Comparison of ENCODE assay signal across 8 mouse cellular contexts in the genomic region with DNA sequence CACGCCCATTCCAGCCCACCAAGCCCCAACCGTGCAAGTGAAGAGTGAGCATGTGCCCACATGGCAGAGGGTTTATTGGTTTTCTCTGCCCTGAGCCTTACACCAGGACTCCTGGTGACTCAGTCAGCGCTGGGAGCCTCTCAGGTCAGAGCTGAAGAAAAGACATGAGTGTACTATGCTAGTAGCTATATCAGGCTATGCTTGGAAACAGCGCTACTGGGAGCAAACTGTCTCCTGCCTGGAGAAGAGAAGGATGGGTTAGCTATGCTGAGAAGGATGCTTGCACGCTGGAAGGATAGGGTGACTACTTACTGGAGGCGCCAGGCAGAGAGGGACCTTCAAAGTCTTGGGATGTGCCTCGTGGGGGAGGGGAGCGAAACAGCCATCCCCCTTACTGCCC. TPM values are rescaled to one million over a fixed set of nuclear protein-coding genes. Genes with fewer than 3 reads are reported as not detected.
DNase-seq lines count a peak whose midpoint lies in the region; ATAC-seq and TF ChIP-seq lines count a peak whose summit lies in the region.
"Had no signal": no experiment of that assay in that cellular context is flagged by ENCODE, and none has a peak within 500 bp of the region (broad histone marks: within the 10 kb centered on the region; RNA-seq: fewer than 3 reads in every experiment).

No protein-coding gene starts in this region.

- no peak for TF ChIP-seq EP300 in stomach, postnatal 0 days (optimal IDR thresholded peaks at IDR 0.05)

- 52% methylated on average over 8 of the region's 8 CpGs for WGBS in lung, embryonic 15.5 days
- 45% methylated on average over 8 of the region's 8 CpGs for WGBS in forebrain, embryonic 14.5 days
- WGBS in limb, embryonic 13.5 days = 46% methylated on average over 8 of the region's 8 CpGs
- 56% methylated on average over 8 of the region's 8 CpGs for WGBS in stomach, postnatal 0 days

- no peak for TF ChIP-seq CTCF in stomach, postnatal 0 days (IDR thresholded peaks at IDR 0.05; ENCODE audit: low read depth)

- no peak for DNase-seq in lung, postnatal 36 days
- DNase-seq in forebrain, embryonic 14.5 days (ENCODE audit: low spot score) = no peak
- no peak for DNase-seq in stomach, postnatal 0 days (ENCODE audit: low spot score)
- no peak for DNase-seq in cerebellum, adult 11 months
- DNase-seq in frontal cortex, adult 2 months (ENCODE audit: extremely low spot score in 1 of 2, low spot score in 1 of 2) = no peak

- no peak overlapping the region for H3K4me3 ChIP-seq in lung, embryonic 15.5 days
- no peak overlapping the region for H3K4me3 ChIP-seq in forebrain, embryonic 14.5 days (ENCODE audit: low read depth, low read length)
- H3K4me3 ChIP-seq in limb, embryonic 13.5 days = peak overlapping the region; percentile 48
- H3K4me3 ChIP-seq in stomach, postnatal 0 days (ENCODE audit: low read depth, low read length) = peak overlapping the region; percentile 40; the same call in 1 of the 2 replicates
- H3K4me3 ChIP-seq: erythroblast, embryonic 14.5 days had no signal

- H3K4me1 ChIP-seq in lung, embryonic 15.5 days = peaks cover 19% of the 10 kb centered on the region
- H3K4me1 ChIP-seq in forebrain, embryonic 14.5 days (ENCODE audit: control insufficient read depth, insufficient read depth, low read length) = peaks cover 10% of the 10 kb centered on the region; the same call in 1 of the 2 replicates
- H3K4me1 ChIP-seq in limb, embryonic 13.5 days = peaks cover 6% of the 10 kb centered on the region
- H3K4me1 ChIP-seq in stomach, postnatal 0 days (replicated peaks; ENCODE audit: control insufficient read depth, insufficient read depth) = peaks cover 4% of the 10 kb centered on the region; the same call in 1 of the 2 replicates

- H3K4me2 ChIP-seq in lung, embryonic 15.5 days = 0 out of 2 replicates have a peak overlapping the region, but pooled peaks have one; percentile 89
- peak overlapping the region; percentile 80 for H3K4me2 ChIP-seq in forebrain, embryonic 14.5 days (ENCODE audit: low read length)
- H3K4me2 ChIP-seq in limb, embryonic 13.5 days (replicated peaks) = peak overlapping the region; percentile 77
- no peak overlapping the region; the same call in 1 of the 2 replicates for H3K4me2 ChIP-seq in stomach, postnatal 0 days (replicated peaks; ENCODE audit: low read depth)

- no peaks in the 10 kb centered on the region for H3K36me3 ChIP-seq in lung, embryonic 15.5 days
- H3K36me3 ChIP-seq in forebrain, embryonic 14.5 days (ENCODE audit: control insufficient read depth, insufficient read depth, low read length) = no peaks in the 10 kb centered on the region
- no peaks in the 10 kb centered on the region for H3K36me3 ChIP-seq in limb, embryonic 13.5 days
- H3K36me3 ChIP-seq in stomach, postnatal 0 days (ENCODE audit: control insufficient read depth, insufficient read depth, low read length) = no peaks in the 10 kb centered on the region

- H3K27ac ChIP-seq in lung, embryonic 15.5 days = no peak overlapping the region
- H3K27ac ChIP-seq in forebrain, embryonic 14.5 days (ENCODE audit: low read depth, low read length) = peak overlapping the region; percentile 70; the same call in 1 of the 2 replicates
- no peak overlapping the region for H3K27ac ChIP-seq in limb, embryonic 13.5 days
- H3K27ac ChIP-seq in stomach, postnatal 0 days (replicated peaks) = no peak overlapping the region

- ATAC-seq in lung, embryonic 15.5 days (ENCODE audit: borderline replicate concordance, extremely low read depth, low FRiP score, low TSS enrichment) = no peak
- no peak for ATAC-seq in forebrain, embryonic 14.5 days
- ATAC-seq in limb, embryonic 13.5 days (ENCODE audit: low FRiP score, low read depth) = no peak; the same call in 1 of the 2 replicates
- ATAC-seq in stomach, postnatal 0 days (ENCODE audit: low FRiP score, low TSS enrichment) = no peak

- H3K9ac ChIP-seq in lung, embryonic 15.5 days = no peak overlapping the region
- peak overlapping the region; percentile 58; the same call in 1 of the 2 replicates for H3K9ac ChIP-seq in forebrain, embryonic 14.5 days (ENCODE audit: low read length)
- H3K9ac ChIP-seq in limb, embryonic 13.5 days = no peak overlapping the region
- H3K9ac ChIP-seq in stomach, postnatal 0 days (ENCODE audit: low read length) = no peak overlapping the region

- peaks cover 32% of the 10 kb centered on the region for H3K27me3 ChIP-seq in lung, embryonic 15.5 days
- no peaks in the 10 kb centered on the region for H3K27me3 ChIP-seq in forebrain, embryonic 14.5 days (replicated peaks; ENCODE audit: control insufficient read depth, insufficient read depth, low read length)
- peaks cover 39% of the 10 kb centered on the region for H3K27me3 ChIP-seq in limb, embryonic 13.5 days
- H3K27me3 ChIP-seq in stomach, postnatal 0 days (ENCODE audit: control insufficient read depth, insufficient read depth, low read length) = 0 out of 2 replicates have a peak, but pooled peaks cover 3% of the 10 kb centered on the region

- H3K9me3 ChIP-seq in lung, embryonic 15.5 days = no peaks in the 10 kb centered on the region
- H3K9me3 ChIP-seq in forebrain, embryonic 14.5 days (replicated peaks; ENCODE audit: control insufficient read depth, low read length) = no peaks in the 10 kb centered on the region
- no peaks in the 10 kb centered on the region for H3K9me3 ChIP-seq in limb, embryonic 13.5 days
- H3K9me3 ChIP-seq in stomach, postnatal 0 days (ENCODE audit: control insufficient read depth, low read length) = no peaks in the 10 kb centered on the region

RNA-seq across cellular contexts. Expression of a gene that starts 30.9 kb away (rescaled TPM):
- 0.77 and 0.86 TPM in 2 replicates for polyA plus RNA-seq in lung, embryonic 15.5 days (2015; fragmentation: Nextera tagmentation; extraction: Ambion mirVana)
- 2.4 and 3.1 TPM in 2 replicates for polyA plus RNA-seq in forebrain, embryonic 14.5 days (2014; fragmentation: Nextera tagmentation; extraction: Ambion mirVana)
- 0.85 and 1.0 TPM in 2 replicates for polyA plus RNA-seq in limb, embryonic 13.5 days (2015; fragmentation: Nextera tagmentation; extraction: Ambion mirVana)
- polyA plus RNA-seq in stomach, postnatal 0 days (2015; fragmentation: Nextera tagmentation; extraction: Ambion mirVana) = 0.55 and 0.91 TPM in 2 replicates
- 24.8 and 25.6 TPM in 2 replicates for polyA plus RNA-seq in frontal cortex, adult 2 months (2012; rRNA removed)

RNA-seq across cellular contexts. Expression of a gene that starts 38.6 kb away (rescaled TPM):
- polyA plus RNA-seq in lung, embryonic 15.5 days (2015; fragmentation: Nextera tagmentation; extraction: Ambion mirVana) = 256 and 268 TPM in 2 replicates
- 283 and 287 TPM in 2 replicates for polyA plus RNA-seq in forebrain, embryonic 14.5 days (2014; fragmentation: Nextera tagmentation; extraction: Ambion mirVana)
- 200 and 208 TPM in 2 replicates for polyA plus RNA-seq in limb, embryonic 13.5 days (2015; fragmentation: Nextera tagmentation; extraction: Ambion mirVana)
- 237 and 242 TPM in 2 replicates for polyA plus RNA-seq in stomach, postnatal 0 days (2015; fragmentation: Nextera tagmentation; extraction: Ambion mirVana)
- 216 and 220 TPM in 2 replicates for polyA plus RNA-seq in frontal cortex, adult 2 months (2012; rRNA removed)

RNA-seq across cellular contexts. Expression of a gene that starts 38.7 kb away (rescaled TPM):
- 3.1 and 3.6 TPM in 2 replicates for polyA plus RNA-seq in lung, embryonic 15.5 days (2015; fragmentation: Nextera tagmentation; extraction: Ambion mirVana)
- polyA plus RNA-seq in forebrain, embryonic 14.5 days (2014; fragmentation: Nextera tagmentation; extraction: Ambion mirVana) = 2.6 and 3.4 TPM in 2 replicates
- 0.36 TPM in 1 of 2 replicates, not detected in the other for polyA plus RNA-seq in limb, embryonic 13.5 days (2015; fragmentation: Nextera tagmentation; extraction: Ambion mirVana)
- not detected in 2 replicates for polyA plus RNA-seq in stomach, postnatal 0 days (2015; fragmentation: Nextera tagmentation; extraction: Ambion mirVana)
- 1.5 and 2.6 TPM in 2 replicates for polyA plus RNA-seq in frontal cortex, adult 2 months (2012; rRNA removed)
- polyA plus RNA-seq: erythroblast, embryonic 14.5 days had no signal

Comparison
In these comparisons a context has a peak if more than half of its experiments do, and no peak if none do; other contexts are left out.
1. H3K4me3 ChIP-seq: peak in limb, embryonic 13.5 days (single experiment) and stomach, postnatal 0 days (single experiment); none in lung, embryonic 15.5 days (single experiment) and forebrain, embryonic 14.5 days (single experiment).